Mouse (Mus musculus) ES-Bruce4 (cell line): Measurements from ENCODE around the gene Esyt2.

Experiments used
- CTCF ChIP-seq: IDR thresholded peaks from one replicate; pipeline ENCODE4 v1.8.1; 2011; ENCODE audit warnings: low read depth, low read length
- EP300 ChIP-seq: IDR thresholded peaks from 2 replicates; pipeline ENCODE4 v1.6.1; 2011; ENCODE audit warnings: low read depth, low read length; ENCODE audit not compliant: insufficient read depth
- POLR2A ChIP-seq: IDR thresholded peaks from one replicate; pipeline ENCODE4 v1.8.1; 2011; ENCODE audit warnings: low read length; ENCODE audit not compliant: insufficient read depth

DNA sequence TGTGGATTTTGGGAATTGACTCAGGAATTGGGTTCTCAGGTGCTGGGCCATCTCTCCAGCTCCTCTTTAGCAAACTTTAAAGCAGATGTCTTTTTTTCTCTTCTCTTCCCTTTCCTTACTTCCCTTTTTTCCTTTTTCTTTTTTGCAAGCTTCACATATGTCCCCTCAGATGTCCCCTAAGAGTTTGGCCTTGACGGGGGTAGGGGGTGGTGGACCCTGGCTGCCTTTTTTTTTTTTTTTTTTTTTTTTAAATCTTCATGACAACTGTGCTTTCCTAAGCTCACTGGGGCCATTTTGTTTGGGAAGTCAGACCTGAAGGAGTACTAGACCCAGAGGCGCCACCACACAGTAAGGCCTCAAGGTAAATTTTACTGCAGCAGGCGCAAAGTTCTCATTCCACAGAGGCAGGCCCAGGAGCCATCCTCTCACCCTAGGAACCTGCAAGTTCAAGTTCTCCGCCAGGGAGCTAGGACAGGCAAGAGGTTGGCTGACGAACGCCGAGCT, 795 bp upstream of the Esyt2 start:
- TF ChIP-seq POLR2A (no peak), CTCF (no peak), EP300 (no peak)
